In the genomic region with DNA sequence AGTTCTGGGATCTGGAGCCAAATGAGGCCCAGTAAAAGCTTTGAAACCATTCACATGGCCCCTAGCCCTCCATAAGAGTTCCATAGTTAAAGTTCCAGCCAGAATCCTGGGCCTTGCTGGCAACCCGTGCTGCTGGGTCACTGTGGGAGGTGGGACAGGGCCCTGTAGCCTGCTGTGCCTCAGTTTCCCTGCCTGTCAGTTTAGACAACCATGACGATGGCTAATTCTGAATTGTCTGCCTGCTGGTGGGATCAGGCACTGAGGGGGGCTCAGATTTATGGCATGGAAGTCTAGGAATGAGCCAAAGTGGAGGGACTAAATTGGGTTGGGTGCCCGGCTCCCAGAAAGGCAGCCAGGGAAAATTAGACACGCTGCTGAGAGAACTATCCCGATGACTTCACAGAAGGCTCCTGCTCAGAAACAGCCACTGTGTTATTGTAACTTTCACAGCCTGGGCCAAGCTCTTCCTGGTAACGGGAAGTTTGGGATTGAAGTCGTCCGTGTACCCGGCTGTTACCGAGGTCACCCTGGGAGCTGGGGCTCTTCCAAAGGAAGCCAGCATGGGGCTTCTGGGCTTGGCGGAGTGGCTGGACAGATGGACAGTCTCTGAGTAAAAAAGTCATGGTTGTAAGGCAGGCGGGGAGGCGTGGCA, we compare ENCODE assay signal across 8 mouse cellular contexts.
DNase-seq lines count a peak whose midpoint lies in the region; ATAC-seq and TF ChIP-seq lines count a peak whose summit lies in the region.
"Had no signal": no experiment of that assay in that cellular context is flagged by ENCODE, and none has a peak within 500 bp of the region (broad histone marks: within the 10 kb centered on the region; RNA-seq: fewer than 3 reads in every experiment).

No protein-coding gene starts in this region.

- 0 out of 2 replicates have a peak overlapping the region, but pooled peaks have one; percentile 32 for H3K9ac ChIP-seq in intestine, embryonic 16.5 days (ENCODE audit: low read depth, low read length)
- H3K9ac ChIP-seq in intestine, embryonic 15.5 days: no peak overlapping the region
- no peak overlapping the region for H3K9ac ChIP-seq in limb, embryonic 14.5 days (ENCODE audit: low read depth, low read length, severe bottlenecking)
- H3K9ac ChIP-seq: liver, embryonic 14.5 days had no signal

- H3K4me1 ChIP-seq in intestine, embryonic 16.5 days (ENCODE audit: control insufficient read depth, insufficient read depth, low read length): peaks cover 19% of the 10 kb centered on the region
- H3K4me1 ChIP-seq in intestine, embryonic 15.5 days (replicated peaks): peaks cover 23% of the 10 kb centered on the region
- peaks cover 64% of the 10 kb centered on the region for H3K4me1 ChIP-seq in bone marrow macrophage, adult 2 months (ENCODE audit: control insufficient read depth, insufficient read depth, low read length)
- H3K4me1 ChIP-seq in limb, embryonic 14.5 days (ENCODE audit: control insufficient read depth, insufficient read depth, low read length): peaks cover 32% of the 10 kb centered on the region

- H3K27ac ChIP-seq in intestine, embryonic 16.5 days (ENCODE audit: low read length): peak overlapping the region; percentile 39
- H3K27ac ChIP-seq in intestine, embryonic 15.5 days: no peak overlapping the region
- H3K27ac ChIP-seq in bone marrow macrophage, adult 2 months (ENCODE audit: insufficient read depth, low read depth, low read length): peak overlapping the region; percentile 86
- peak overlapping the region; percentile 68 for H3K27ac ChIP-seq in limb, embryonic 14.5 days (replicated peaks; ENCODE audit: low read depth, low read length)
- H3K27ac ChIP-seq: liver, embryonic 14.5 days had no signal

- 75% methylated on average over 13 of the region's 13 CpGs for WGBS in intestine, embryonic 16.5 days
- 75% methylated on average over 13 of the region's 13 CpGs for WGBS in intestine, embryonic 15.5 days
- 65% methylated on average over 13 of the region's 13 CpGs for WGBS in limb, embryonic 14.5 days

- no peaks in the 10 kb centered on the region for H3K27me3 ChIP-seq in intestine, embryonic 16.5 days (replicated peaks; ENCODE audit: control insufficient read depth, insufficient read depth, low read length)
- H3K27me3 ChIP-seq in intestine, embryonic 15.5 days (replicated peaks): no peaks in the 10 kb centered on the region
- H3K27me3 ChIP-seq in limb, embryonic 14.5 days (ENCODE audit: control insufficient read depth, insufficient read depth, low read length): no peaks in the 10 kb centered on the region

- no peaks in the 10 kb centered on the region for H3K36me3 ChIP-seq in intestine, embryonic 16.5 days (ENCODE audit: control insufficient read depth, insufficient read depth, low read length)
- no peaks in the 10 kb centered on the region for H3K36me3 ChIP-seq in intestine, embryonic 15.5 days
- H3K36me3 ChIP-seq in limb, embryonic 14.5 days (ENCODE audit: control insufficient read depth, insufficient read depth, low read length): no peaks in the 10 kb centered on the region

- DNase-seq in cerebellum, postnatal 10 days: peak; percentile 83 to 93
- DNase-seq in limb, embryonic 14.5 days (ENCODE audit: low spot score): no peak
- no peak for DNase-seq in adrenal gland, adult 8-10 months
- DNase-seq in MN1 (ENCODE audit: low spot score): no peak

- H3K4me3 ChIP-seq in intestine, embryonic 16.5 days (ENCODE audit: low read length): no peak overlapping the region
- H3K4me3 ChIP-seq in intestine, embryonic 15.5 days (replicated peaks): no peak overlapping the region
- H3K4me3 ChIP-seq in bone marrow macrophage, adult 2 months (ENCODE audit: insufficient read depth, low read length): no peak overlapping the region
- H3K4me3 ChIP-seq in limb, embryonic 14.5 days (replicated peaks; ENCODE audit: low read length): no peak overlapping the region

- H3K4me2 ChIP-seq in intestine, embryonic 16.5 days (ENCODE audit: low read depth, low read length): no peak overlapping the region
- H3K4me2 ChIP-seq in intestine, embryonic 15.5 days (replicated peaks): no peak overlapping the region
- no peak overlapping the region for H3K4me2 ChIP-seq in limb, embryonic 14.5 days (replicated peaks; ENCODE audit: low read depth, low read length, severe bottlenecking)

- no peaks in the 10 kb centered on the region for H3K9me3 ChIP-seq in intestine, embryonic 16.5 days (ENCODE audit: control insufficient read depth, low read length)
- H3K9me3 ChIP-seq in intestine, embryonic 15.5 days: no peaks in the 10 kb centered on the region
- H3K9me3 ChIP-seq in limb, embryonic 14.5 days (ENCODE audit: control insufficient read depth, low read length): no peaks in the 10 kb centered on the region

- ATAC-seq in intestine, embryonic 16.5 days: no peak
- no peak for ATAC-seq in intestine, embryonic 15.5 days
- peak; percentile 28; the same call in 1 of the 2 replicates for ATAC-seq in limb, embryonic 14.5 days (ENCODE audit: low FRiP score, low read depth)

- TF ChIP-seq CTCF in bone marrow macrophage, adult 2 months (IDR thresholded peaks at IDR 0.05; ENCODE audit: low read depth, low read length): no peak

- no peak for TF ChIP-seq POLR2A in bone marrow macrophage, adult 2 months (IDR thresholded peaks at IDR 0.05; ENCODE audit: borderline replicate concordance, low read depth, low read length)
- TF ChIP-seq POLR2A in limb, embryonic 14.5 days (IDR thresholded peaks at IDR 0.05; ENCODE audit: borderline replicate concordance, extremely low read depth, insufficient read depth, insufficient read length): no peak

Comparison
In these comparisons a context has a peak if more than half of its experiments do, and no peak if none do; other contexts are left out.
1. DNase-seq: peak in cerebellum, postnatal 10 days (2 of 2); none in limb, embryonic 14.5 days (single experiment), adrenal gland, adult 8-10 months (single experiment) and MN1 (single experiment).